Mouse (Mus musculus) liver, postnatal 0 days (tissue): ENCODE measurements around the gene Rnf145. TPM values are rescaled to one million over a fixed set of nuclear protein-coding genes. Genes with fewer than 3 reads are reported as not detected.
A peak's percentile ranks its signal among the peaks of the same experiment; 100 is the strongest.

ENCODE experiments used
- ATAC-seq: fragments of 200-750 bp; cut with Nextera tagmentation; 2 replicates; pipeline ENCODE4 v1.8.0; 2017; ENCODE audit warnings: mild to moderate bottlenecking, moderate library complexity
- DNase-seq: peaks from one replicate; pipeline ENCODE4 v3.0.0-alpha.2; 2016
- H3K27ac ChIP-seq: fragments of 300-500 bp; sonication (generic); 2 replicates; pipeline ENCODE4 v1.5.1; 2014; ENCODE audit warnings: antibody characterized with exemption, moderate library complexity, mild to moderate bottlenecking, low read depth
- H3K27me3 ChIP-seq: fragments of 300-500 bp; sonication (generic); 2 replicates; pipeline ENCODE4 v1.6.1; 2014; ENCODE audit warnings: low read length, control low read depth, mixed read lengths; ENCODE audit not compliant: insufficient read depth
- H3K36me3 ChIP-seq: fragments of 300-500 bp; sonication (generic); replicated peaks from 2 replicates; pipeline ENCODE4 v1.6.1; 2014; ENCODE audit warnings: mild to moderate bottlenecking, control low read depth, low read length, moderate library complexity, mixed read lengths; ENCODE audit not compliant: insufficient read depth
- H3K4me1 ChIP-seq: fragments of 300-500 bp; sonication (generic); 2 replicates; pipeline ENCODE4 v1.6.1; 2014; ENCODE audit warnings: antibody characterized with exemption, mild to moderate bottlenecking, control low read depth; ENCODE audit not compliant: insufficient read depth
- H3K4me2 ChIP-seq: fragments of 300-500 bp; sonication (generic); 2 replicates; pipeline ENCODE4 v1.6.1; 2014; ENCODE audit warnings: low read depth, mild to moderate bottlenecking, low read length, moderate library complexity, mixed read lengths
- H3K4me3 ChIP-seq: fragments of 300-500 bp; sonication (generic); 2 replicates; pipeline ENCODE4 v1.5.1; 2014; ENCODE audit warnings: low read depth, low read length
- H3K9ac ChIP-seq: fragments of 300-500 bp; sonication (generic); replicated peaks from 2 replicates; pipeline ENCODE4 v1.6.1; 2014; ENCODE audit warnings: mild to moderate bottlenecking, moderate library complexity
- H3K9me3 ChIP-seq: fragments of 300-500 bp; sonication (generic); 2 replicates; pipeline ENCODE4 v1.6.1; 2016; ENCODE audit warnings: mild to moderate bottlenecking, control low read depth, low read length, mixed read lengths
- CTCF ChIP-seq: sonication (generic); IDR thresholded peaks from 2 replicates; pipeline ENCODE4 v1.5.1; 2016; ENCODE audit warnings: antibody characterized with exemption, low read depth
- EP300 ChIP-seq: IDR thresholded peaks from 2 replicates; pipeline ENCODE4 v1.6.1; 2016; ENCODE audit warnings: antibody characterized with exemption, low read depth, mild to moderate bottlenecking
- WGBS: fragments of 180-500 bp; shearing (Covaris S2); extraction: QIAGEN DNeasy Blood & Tissue Kit; methylation state at CpG from one replicate; pipeline ENCODE4 v1.1.7; 2014; ENCODE audit not compliant: insufficient replicate concordance; 5-methylcytosine and 5-hydroxymethylcytosine counted together
- polyA plus RNA-seq: library from polyadenylated mRNA; unstranded; fragments of >200 nt; fragmentation: Nextera tagmentation; extraction: Ambion mirVana; gene quantifications from 2 replicates; pipeline ENCODE4 v1.2.1, GENCODE M21; 2015

Gene Rnf145
- polyA plus RNA-seq, 1 experiment from 2014 or later, result 31.9 TPM

- no peak overlapping the region for H3K9ac ChIP-seq
- no peak overlapping the region for H3K4me2 ChIP-seq
- H3K27me3 ChIP-seq, result no peaks in the 10 kb centered on the region
- no peak overlapping the region for H3K4me3 ChIP-seq
- H3K4me1 ChIP-seq, result 0 out of 2 replicates have a peak, but pooled peaks cover 2% of the 10 kb centered on the region
- peaks cover 84% of the 10 kb centered on the region for H3K36me3 ChIP-seq
- ATAC-seq (no peak), DNase-seq (no peak)
- TF ChIP-seq EP300, result no peak
- TF ChIP-seq CTCF, result peak; percentile 56
- H3K27ac ChIP-seq, result no peak overlapping the region
- 93% methylated on average over 6 of the region's 6 CpGs for WGBS
- no peaks in the 10 kb centered on the region for H3K9me3 ChIP-seq
Observed at GRCm38 (mm10) chr11:44550996-44551395, 32.2 kb downstream of the Rnf145 start.

GRCm38 (mm10) chr11:44554339-44554738 lies 35.6 kb downstream of the Rnf145 start:
- Histone ChIP-seq H3K27me3 (no peaks in the 10 kb centered on the region), H3K9ac (no peak overlapping the region), H3K4me2 (no peak overlapping the region), H3K27ac (no peak overlapping the region), H3K4me1 (no peaks in the 10 kb centered on the region), H3K36me3 (peaks cover 83% of the 10 kb centered on the region), H3K9me3 (no peaks in the 10 kb centered on the region), H3K4me3 (no peak overlapping the region)
- WGBS, result 90% methylated on average over 4 of the region's 4 CpGs
- TF ChIP-seq EP300 (no peak), CTCF (no peak)
- ATAC-seq, result no peak
- no peak for DNase-seq

- H3K9ac ChIP-seq, result no peak overlapping the region
- peaks cover 86% of the 10 kb centered on the region for H3K36me3 ChIP-seq
- 82% methylated on average over 3 of the region's 3 CpGs for WGBS
- H3K4me1 ChIP-seq, result no peaks in the 10 kb centered on the region
- H3K27ac ChIP-seq, result no peak overlapping the region
- no peaks in the 10 kb centered on the region for H3K27me3 ChIP-seq
- DNase-seq (no peak), ATAC-seq (no peak)
- H3K4me2 ChIP-seq, result no peak overlapping the region
- no peak for TF ChIP-seq EP300
- TF ChIP-seq CTCF, result no peak
- H3K9me3 ChIP-seq, result no peaks in the 10 kb centered on the region
- no peak overlapping the region for H3K4me3 ChIP-seq
Observed at GRCm38 (mm10) chr11:44558521-44558920, 39.8 kb downstream of the Rnf145 start.

GRCm38 (mm10) chr11:44559466-44559865 lies 40.7 kb downstream of the Rnf145 start:
- no peak overlapping the region for H3K9ac ChIP-seq
- no peak overlapping the region for H3K4me3 ChIP-seq
- no peaks in the 10 kb centered on the region for H3K27me3 ChIP-seq
- peaks cover 90% of the 10 kb centered on the region for H3K36me3 ChIP-seq
- DNase-seq (no peak), ATAC-seq (no peak)
- H3K4me1 ChIP-seq, result no peaks in the 10 kb centered on the region
- no peak overlapping the region for H3K4me2 ChIP-seq
- no peaks in the 10 kb centered on the region for H3K9me3 ChIP-seq
- no peak overlapping the region for H3K27ac ChIP-seq
- no peak for TF ChIP-seq EP300
- TF ChIP-seq CTCF, result no peak
- 92% methylated on average over 6 of the region's 6 CpGs for WGBS

GRCm38 (mm10) chr11:44560396-44560795 lies 41.6 kb downstream of the Rnf145 start:
- no peaks in the 10 kb centered on the region for H3K9me3 ChIP-seq
- WGBS, result 93% methylated on average over 8 of the region's 8 CpGs
- ATAC-seq, result no peak

GRCm38 (mm10) chr11:44561476-44562015 lies 42.8 kb downstream of the Rnf145 start:
- Histone ChIP-seq H3K9me3 (no peaks in the 10 kb centered on the region), H3K4me1 (no peaks in the 10 kb centered on the region), H3K27ac (no peak overlapping the region), H3K36me3 (peaks cover 91% of the 10 kb centered on the region), H3K27me3 (no peaks in the 10 kb centered on the region), H3K4me3 (no peak overlapping the region), H3K4me2 (no peak overlapping the region), H3K9ac (no peak overlapping the region)
- ATAC-seq (no peak), DNase-seq (no peak)
- no peak for TF ChIP-seq CTCF
- no peak for TF ChIP-seq EP300
- 94% methylated on average over 21 of the region's 21 CpGs for WGBS

More at GRCm38 (mm10) chr11:44560396-44560795, 41.6 kb downstream of the Rnf145 start:
- no peak for DNase-seq
- Histone ChIP-seq H3K9ac (no peak overlapping the region), H3K36me3 (peaks cover 89% of the 10 kb centered on the region), H3K27ac (no peak overlapping the region), H3K4me3 (no peak overlapping the region), H3K4me2 (no peak overlapping the region), H3K4me1 (no peaks in the 10 kb centered on the region), H3K27me3 (no peaks in the 10 kb centered on the region)
- TF ChIP-seq CTCF, result no peak
- no peak for TF ChIP-seq EP300
